Mouse (Mus musculus) E14TG2a.4 (cell line): ENCODE data around the gene Myo3b.

Experiments used
- CTCF ChIP-seq: conservative IDR thresholded peaks from 2 replicates; pipeline ENCODE4 v1.5.1; 2014; ENCODE audit warnings: low read length
- NANOG ChIP-seq: IDR thresholded peaks from 2 replicates; pipeline ENCODE4 v1.6.1; 2014; ENCODE audit warnings: borderline replicate concordance, low read length, mixed read lengths
- POU5F1 ChIP-seq: IDR thresholded peaks from 2 replicates; pipeline ENCODE4 v1.6.1; 2014; ENCODE audit warnings: low read length, borderline replicate concordance

DNA sequence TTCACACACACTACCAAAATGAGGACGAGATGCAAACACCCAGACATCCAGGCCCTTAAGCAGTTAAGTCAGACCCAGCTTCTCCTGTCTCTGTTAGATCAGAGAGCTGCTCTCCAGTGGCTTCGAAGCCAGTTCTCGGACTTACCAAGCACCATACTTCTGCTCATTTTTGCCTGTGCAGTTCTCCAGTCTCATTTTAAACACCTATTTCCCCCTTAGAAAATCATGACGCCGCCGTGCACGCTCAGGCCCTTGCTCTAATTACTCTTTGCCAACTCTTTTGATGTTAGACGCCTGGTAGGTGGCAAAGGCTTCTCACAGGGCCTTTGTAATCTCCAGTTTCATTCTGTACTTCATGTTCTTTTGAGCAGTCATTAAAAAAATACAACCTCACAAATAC lies 179.5 kb downstream of the Myo3b start:
- no peak for TF ChIP-seq CTCF
- no peak for TF ChIP-seq NANOG
- no peak for TF ChIP-seq POU5F1
